Mouse (Mus musculus): ENCODE data around the gene Glp1r. TPM values are rescaled to one million over a fixed set of nuclear protein-coding genes. Genes with fewer than 3 reads are reported as not detected.

Gene Glp1r
- polyA plus RNA-seq (2012; ENCODE audit: insufficient read depth, insufficient read length, missing spikeins): not detected in 2 replicates

- no peak within 1 kb of the TSS for H3K27ac ChIP-seq (replicated peaks; ENCODE audit: low read depth, low read length)
- H3K4me3 ChIP-seq (ENCODE audit: insufficient read depth, low read depth, low read length): peak within 1 kb of the TSS; percentile 39; the same call in 1 of the 2 replicates
- H3K4me1 ChIP-seq (ENCODE audit: control insufficient read depth, insufficient read depth, insufficient read length, low read length): no peaks in the 10 kb centered on the region
Observed at GRCm38 (mm10) chr17:30901627-30902026, at the start of gene Glp1r. TSS of gene Glp1r (plus strand) at chr17:30901817.

GRCm38 (mm10) chr17:30852345-30852744 is 49.3 kb upstream of the Glp1r start:
- no peaks in the 10 kb centered on the region for H3K4me1 ChIP-seq (ENCODE audit: control insufficient read depth, insufficient read depth, insufficient read length, low read length)
- no peak overlapping the region for H3K4me3 ChIP-seq (ENCODE audit: insufficient read depth, low read depth, low read length)
- H3K27ac ChIP-seq (replicated peaks; ENCODE audit: low read depth, low read length): no peak overlapping the region

GRCm38 (mm10) chr17:30857347-30857746 is 44.3 kb upstream of the Glp1r start:
- Histone ChIP-seq H3K27ac (replicated peaks; ENCODE audit: low read depth, low read length) (no peak overlapping the region), H3K4me3 (ENCODE audit: insufficient read depth, low read depth, low read length) (no peak overlapping the region), H3K4me1 (ENCODE audit: control insufficient read depth, insufficient read depth, insufficient read length, low read length) (no peaks in the 10 kb centered on the region)

- H3K27ac ChIP-seq (replicated peaks; ENCODE audit: low read depth, low read length): no peak overlapping the region
Observed at GRCm38 (mm10) chr17:30858586-30859259, 42.9 kb upstream of the Glp1r start.

GRCm38 (mm10) chr17:30859989-30860585 is 41.5 kb upstream of the Glp1r start:
- Histone ChIP-seq H3K4me1 (ENCODE audit: control insufficient read depth, insufficient read depth, insufficient read length, low read length) (no peaks in the 10 kb centered on the region), H3K27ac (replicated peaks; ENCODE audit: low read depth, low read length) (no peak overlapping the region), H3K4me3 (ENCODE audit: insufficient read depth, low read depth, low read length) (no peak overlapping the region)

More at GRCm38 (mm10) chr17:30858586-30859259, 42.9 kb upstream of the Glp1r start:
- H3K4me3 ChIP-seq (ENCODE audit: insufficient read depth, low read depth, low read length): no peak overlapping the region
- H3K4me1 ChIP-seq (ENCODE audit: control insufficient read depth, insufficient read depth, insufficient read length, low read length): no peaks in the 10 kb centered on the region

- H3K4me1 ChIP-seq (ENCODE audit: control insufficient read depth, insufficient read depth, insufficient read length, low read length): no peaks in the 10 kb centered on the region
- no peak overlapping the region for H3K4me3 ChIP-seq (ENCODE audit: insufficient read depth, low read depth, low read length)
- H3K27ac ChIP-seq (replicated peaks; ENCODE audit: low read depth, low read length): no peak overlapping the region
Observed at GRCm38 (mm10) chr17:30860606-30861005, 41.0 kb upstream of the Glp1r start.

- H3K4me1 ChIP-seq (ENCODE audit: control insufficient read depth, insufficient read depth, insufficient read length, low read length): no peaks in the 10 kb centered on the region
- H3K27ac ChIP-seq (replicated peaks; ENCODE audit: low read depth, low read length): no peak overlapping the region
- no peak overlapping the region for H3K4me3 ChIP-seq (ENCODE audit: insufficient read depth, low read depth, low read length)
Observed at GRCm38 (mm10) chr17:30866281-30866680, 35.3 kb upstream of the Glp1r start.

- Histone ChIP-seq H3K4me3 (ENCODE audit: insufficient read depth, low read depth, low read length) (no peak overlapping the region), H3K4me1 (ENCODE audit: control insufficient read depth, insufficient read depth, insufficient read length, low read length) (no peaks in the 10 kb centered on the region), H3K27ac (replicated peaks; ENCODE audit: low read depth, low read length) (no peak overlapping the region)
Observed at GRCm38 (mm10) chr17:30866966-30867365, 34.7 kb upstream of the Glp1r start.

GRCm38 (mm10) chr17:30871040-30871439 is 30.6 kb upstream of the Glp1r start:
- Histone ChIP-seq H3K27ac (replicated peaks; ENCODE audit: low read depth, low read length) (no peak overlapping the region), H3K4me3 (ENCODE audit: insufficient read depth, low read depth, low read length) (no peak overlapping the region), H3K4me1 (ENCODE audit: control insufficient read depth, insufficient read depth, insufficient read length, low read length) (no peaks in the 10 kb centered on the region)

- H3K4me1 ChIP-seq (ENCODE audit: control insufficient read depth, insufficient read depth, insufficient read length, low read length): no peaks in the 10 kb centered on the region
- H3K27ac ChIP-seq (replicated peaks; ENCODE audit: low read depth, low read length): no peak overlapping the region
- H3K4me3 ChIP-seq (ENCODE audit: insufficient read depth, low read depth, low read length): no peak overlapping the region
Observed at GRCm38 (mm10) chr17:30874276-30874675, 27.3 kb upstream of the Glp1r start.

GRCm38 (mm10) chr17:30877456-30877855 is 24.2 kb upstream of the Glp1r start:
- H3K4me1 ChIP-seq (ENCODE audit: control insufficient read depth, insufficient read depth, insufficient read length, low read length): no peaks in the 10 kb centered on the region
- no peak overlapping the region for H3K27ac ChIP-seq (replicated peaks; ENCODE audit: low read depth, low read length)

GRCm38 (mm10) chr17:30878626-30879025 is 23.0 kb upstream of the Glp1r start:
- H3K4me1 ChIP-seq (ENCODE audit: control insufficient read depth, insufficient read depth, insufficient read length, low read length): no peaks in the 10 kb centered on the region
- H3K4me3 ChIP-seq (ENCODE audit: insufficient read depth, low read depth, low read length): no peak overlapping the region
- H3K27ac ChIP-seq (replicated peaks; ENCODE audit: low read depth, low read length): no peak overlapping the region

More at GRCm38 (mm10) chr17:30877456-30877855, 24.2 kb upstream of the Glp1r start:
- H3K4me3 ChIP-seq (ENCODE audit: insufficient read depth, low read depth, low read length): no peak overlapping the region

- H3K27ac ChIP-seq (replicated peaks; ENCODE audit: low read depth, low read length): no peak overlapping the region
- H3K4me1 ChIP-seq (ENCODE audit: control insufficient read depth, insufficient read depth, insufficient read length, low read length): no peaks in the 10 kb centered on the region
- H3K4me3 ChIP-seq (ENCODE audit: insufficient read depth, low read depth, low read length): no peak overlapping the region
Observed at GRCm38 (mm10) chr17:30880391-30880790, 21.2 kb upstream of the Glp1r start.

GRCm38 (mm10) chr17:30881001-30881400 is 20.6 kb upstream of the Glp1r start:
- no peak overlapping the region for H3K4me3 ChIP-seq (ENCODE audit: insufficient read depth, low read depth, low read length)
- H3K27ac ChIP-seq (replicated peaks; ENCODE audit: low read depth, low read length): no peak overlapping the region
- no peaks in the 10 kb centered on the region for H3K4me1 ChIP-seq (ENCODE audit: control insufficient read depth, insufficient read depth, insufficient read length, low read length)

GRCm38 (mm10) chr17:30882206-30882605 is 19.4 kb upstream of the Glp1r start:
- Histone ChIP-seq H3K4me1 (ENCODE audit: control insufficient read depth, insufficient read depth, insufficient read length, low read length) (no peaks in the 10 kb centered on the region), H3K4me3 (ENCODE audit: insufficient read depth, low read depth, low read length) (no peak overlapping the region), H3K27ac (replicated peaks; ENCODE audit: low read depth, low read length) (no peak overlapping the region)

- Histone ChIP-seq H3K4me1 (ENCODE audit: control insufficient read depth, insufficient read depth, insufficient read length, low read length) (no peaks in the 10 kb centered on the region), H3K4me3 (ENCODE audit: insufficient read depth, low read depth, low read length) (no peak overlapping the region), H3K27ac (replicated peaks; ENCODE audit: low read depth, low read length) (no peak overlapping the region)
Observed at GRCm38 (mm10) chr17:30883534-30883933, 18.1 kb upstream of the Glp1r start.

Measured in brown adipose tissue, adult 24 weeks (tissue).